Mouse (Mus musculus) intestine, embryonic 14.5 days (tissue): ENCODE results near the gene Ms4a2. TPM values are rescaled to one million over a fixed set of nuclear protein-coding genes. Genes with fewer than 3 reads are reported as not detected.

ENCODE experiments used
- polyA plus RNA-seq: library from polyadenylated mRNA; unstranded; fragments of >200 nt; fragmentation: Nextera tagmentation; extraction: Ambion mirVana; gene quantifications from 2 replicates; pipeline ENCODE4 v1.2.1, GENCODE M21; 2014

Gene Ms4a2
- polyA plus RNA-seq, 1 experiment from 2014 or later, result 0.27 TPM

Other genes starting within 250 kb of the Ms4a2 start
- gene Ms4a4a, start 248.2 kb downstream of the Ms4a2 start, polyA plus RNA-seq, result 3.5 and 3.7 TPM in 2 replicates
- 1.3 and 1.8 TPM in 2 replicates for gene Ms4a4c, start 218.9 kb downstream of the Ms4a2 start, polyA plus RNA-seq
- gene Ms4a4b, start 180.2 kb downstream of the Ms4a2 start, polyA plus RNA-seq, result 0.08 TPM in 2 replicates
- gene Ms4a6c, start 154.4 kb downstream of the Ms4a2 start, polyA plus RNA-seq, result 9.1 and 10.7 TPM in 2 replicates
- not detected in 2 replicates for gene Gm8369, start 137.8 kb downstream of the Ms4a2 start, polyA plus RNA-seq
- gene Ms4a6b, start 107.2 kb downstream of the Ms4a2 start, polyA plus RNA-seq, result 7.7 and 8.8 TPM in 2 replicates
- gene Ms4a4d, start 86.9 kb downstream of the Ms4a2 start, polyA plus RNA-seq, result 1.7 and 2.5 TPM in 2 replicates
- gene Ms4a6d, start 18.9 kb downstream of the Ms4a2 start, polyA plus RNA-seq, result 4.1 and 4.7 TPM in 2 replicates
- not detected in 2 replicates for gene Ms4a3, start 17.1 kb upstream of the Ms4a2 start, polyA plus RNA-seq
- gene Oosp2, start 36.8 kb upstream of the Ms4a2 start, polyA plus RNA-seq, result not detected in 2 replicates
- not detected in 2 replicates for gene Oosp1, start 67.4 kb upstream of the Ms4a2 start, polyA plus RNA-seq
- gene Oosp3, start 73.3 kb upstream of the Ms4a2 start, polyA plus RNA-seq, result not detected in 2 replicates
- gene Gif, start 123.8 kb upstream of the Ms4a2 start, polyA plus RNA-seq, result not detected in 2 replicates
- 67.1 and 67.8 TPM in 2 replicates for gene Mrpl16, start 146.7 kb upstream of the Ms4a2 start, polyA plus RNA-seq
- 28.4 and 30.0 TPM in 2 replicates for gene Stx3, start 195.7 kb upstream of the Ms4a2 start, polyA plus RNA-seq
- gene Olfr1417, start 215.5 kb upstream of the Ms4a2 start, polyA plus RNA-seq, result 0.12 TPM in 1 of 2 replicates, not detected in the other
- gene Olfr1418, start 237.3 kb upstream of the Ms4a2 start, polyA plus RNA-seq, result not detected in 2 replicates